Mouse (Mus musculus): ENCODE results near the gene Agpat3. TPM values are rescaled to one million over a fixed set of nuclear protein-coding genes. Genes with fewer than 3 reads are reported as not detected.

The Agpat3 gene
- total RNA-seq, 2 experiments from 2014 or later, result 204 to 227 TPM

- intact Hi-C loops (cut with DNase I), result no loop called here
- DNase-seq (ENCODE audit: low spot score), result no peak
Measured at GRCm38 (mm10) chr10:78233756-78234155, 118.5 kb downstream of the Agpat3 start.

GRCm38 (mm10) chr10:78233161-78233560 is 119.1 kb downstream of the Agpat3 start:
- intact Hi-C loops (cut with DNase I), result no loop called here
- DNase-seq (ENCODE audit: low spot score), result no peak

GRCm38 (mm10) chr10:78232301-78232980 is 119.8 kb downstream of the Agpat3 start:
- intact Hi-C loops (cut with DNase I), result no loop called here
- no peak for DNase-seq (ENCODE audit: low spot score)

- intact Hi-C loops (cut with DNase I), result no loop called here
- no peak for DNase-seq (ENCODE audit: low spot score)
Measured at GRCm38 (mm10) chr10:78228560-78228928, 123.7 kb downstream of the Agpat3 start.

- DNase-seq (ENCODE audit: low spot score), result no peak
- intact Hi-C loops (cut with DNase I), result no loop called here
Measured at GRCm38 (mm10) chr10:78227875-78228559, 124.3 kb downstream of the Agpat3 start.

- intact Hi-C loops (cut with DNase I), result no loop called here
- DNase-seq (ENCODE audit: low spot score), result no peak
Measured at GRCm38 (mm10) chr10:78224136-78224535, 128.2 kb downstream of the Agpat3 start.

- intact Hi-C loops (cut with DNase I), result no loop called here
- no peak for DNase-seq (ENCODE audit: low spot score)
Measured at GRCm38 (mm10) chr10:78222908-78223307, 129.4 kb downstream of the Agpat3 start.

- no peak for DNase-seq (ENCODE audit: low spot score)
- intact Hi-C loops (cut with DNase I), result no loop called here
Measured at GRCm38 (mm10) chr10:78221315-78221714, 131.0 kb downstream of the Agpat3 start.

GRCm38 (mm10) chr10:78219528-78219927 is 132.8 kb downstream of the Agpat3 start:
- intact Hi-C loops (cut with DNase I), result no loop called here
- DNase-seq (ENCODE audit: low spot score), result no peak

Small RNAs within 50 kb of the gene (microRNA-seq; reads per million reads assigned to microRNA genes)
- not detected for gene Mir7659

Other genes starting within 250 kb of the Agpat3 start
- gene D10Jhu81e, start 182.7 kb downstream of the Agpat3 start, total RNA-seq (2021), result 100 to 1,000 TPM; 500 to 510 TPM
- gene Pwp2, start 167.3 kb downstream of the Agpat3 start, total RNA-seq (2021), result 1 to 10 TPM; 8.4 to 9.3 TPM
- gene Trappc10, start 107.8 kb downstream of the Agpat3 start, total RNA-seq (2021), result 10 to 100 TPM; 40.2 to 44.4 TPM
- gene Rrp1, start 60.6 kb upstream of the Agpat3 start, total RNA-seq (2021), result 100 to 1,000 TPM in 1 of 2 experiments, 10 to 100 TPM in 1; 92.7 to 102 TPM
- gene Cstb, start 73.2 kb upstream of the Agpat3 start, total RNA-seq (2021), result 10 to 100 TPM; 23.7 to 28.4 TPM
- gene Pdxk, start 112.5 kb upstream of the Agpat3 start, total RNA-seq (2021), result 10 to 100 TPM in 1 of 2 experiments, 1 to 10 TPM in 1; 9.3 to 12.0 TPM
- gene Olfr1358, start 164.9 kb upstream of the Agpat3 start, total RNA-seq (2021), result not detected
- 10 to 100 TPM; 32.9 to 34.9 TPM for gene Ilvbl, start 221.9 kb upstream of the Agpat3 start, total RNA-seq (2021)
- gene Syde1, start 239.5 kb upstream of the Agpat3 start, total RNA-seq (2021), result 10 to 100 TPM; 12.8 to 13.7 TPM

All from heart, postnatal 25 days (tissue).